Mouse (Mus musculus): Measurements from ENCODE around the gene Prkca. TPM values are rescaled to one million over a fixed set of nuclear protein-coding genes. Genes with fewer than 3 reads are reported as not detected.

Gene Prkca
- polyA plus RNA-seq, 1 experiment = 5.4 TPM

GRCm38 (mm10) chr11:108210749-108211148 lies 133.0 kb downstream of the Prkca start:
- WGBS = 78% methylated on average over 7 of the region's 7 CpGs
- no peak for TF ChIP-seq POLR2A (IDR thresholded peaks at IDR 0.05; ENCODE audit: low read depth, low read length)
- no peak for TF ChIP-seq CTCF (conservative IDR thresholded peaks at IDR 0.05; ENCODE audit: insufficient read depth, insufficient read length, low read depth, low read length)
- H3K27ac ChIP-seq (ENCODE audit: insufficient read depth, low read depth, low read length) = no peak overlapping the region
- no peaks in the 10 kb centered on the region; the same call in 1 of the 2 replicates for H3K4me1 ChIP-seq (ENCODE audit: control insufficient read depth, insufficient read depth, low read length)
- H3K36me3 ChIP-seq (ENCODE audit: control insufficient read depth, insufficient read depth, low read length) = no peaks in the 10 kb centered on the region
- no peak overlapping the region for H3K4me3 ChIP-seq (ENCODE audit: insufficient read depth, low read depth, low read length)
- no peaks in the 10 kb centered on the region for H3K27me3 ChIP-seq (replicated peaks; ENCODE audit: control insufficient read depth, insufficient read depth, low read length)
- peak; percentile 63 for DNase-seq

- Histone ChIP-seq H3K4me1 (ENCODE audit: control insufficient read depth, insufficient read depth, low read length) (no peaks in the 10 kb centered on the region; the same call in 1 of the 2 replicates), H3K27ac (ENCODE audit: insufficient read depth, low read depth, low read length) (no peak overlapping the region), H3K36me3 (ENCODE audit: control insufficient read depth, insufficient read depth, low read length) (no peaks in the 10 kb centered on the region), H3K4me3 (ENCODE audit: insufficient read depth, low read depth, low read length) (no peak overlapping the region), H3K27me3 (replicated peaks; ENCODE audit: control insufficient read depth, insufficient read depth, low read length) (no peaks in the 10 kb centered on the region)
- whole genome bisulfite sequencing = 96% methylated on average over 2 of the region's 2 CpGs
- no peak for TF ChIP-seq POLR2A (IDR thresholded peaks at IDR 0.05; ENCODE audit: low read depth, low read length)
- TF ChIP-seq CTCF (conservative IDR thresholded peaks at IDR 0.05; ENCODE audit: insufficient read depth, insufficient read length, low read depth, low read length) = no peak
- DNase-seq = no peak
These were observed 137.1 kb downstream of the Prkca start for GRCm38 (mm10) chr11:108206602-108207001.

DNA sequence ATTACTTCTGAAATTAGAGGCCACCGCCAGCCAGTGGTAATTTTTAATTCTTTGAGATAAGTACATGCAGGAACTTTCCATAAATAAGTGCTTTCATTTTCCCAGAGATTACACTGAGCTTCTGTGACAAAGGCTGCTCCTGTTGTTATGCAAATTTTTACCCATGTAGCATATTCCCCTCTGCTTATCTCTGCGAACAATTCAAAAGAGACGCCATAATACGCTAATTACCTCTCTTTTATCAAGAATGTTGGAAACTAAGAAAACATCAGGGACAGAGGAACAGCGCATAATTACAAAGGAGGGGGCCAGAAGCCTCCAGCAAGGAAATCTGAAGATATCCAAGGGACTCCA lies 138.9 kb downstream of the Prkca start:
- TF ChIP-seq POLR2A (IDR thresholded peaks at IDR 0.05; ENCODE audit: low read depth, low read length) (no peak), CTCF (conservative IDR thresholded peaks at IDR 0.05; ENCODE audit: insufficient read depth, insufficient read length, low read depth, low read length) (no peak)
- H3K27ac ChIP-seq (ENCODE audit: insufficient read depth, low read depth, low read length) = no peak overlapping the region
- no peaks in the 10 kb centered on the region for H3K27me3 ChIP-seq (replicated peaks; ENCODE audit: control insufficient read depth, insufficient read depth, low read length)
- DNase-seq = no peak
- no peak overlapping the region for H3K4me3 ChIP-seq (ENCODE audit: insufficient read depth, low read depth, low read length)
- 84% methylated on average over 5 of the region's 5 CpGs for WGBS
- H3K36me3 ChIP-seq (ENCODE audit: control insufficient read depth, insufficient read depth, low read length) = no peaks in the 10 kb centered on the region
- H3K4me1 ChIP-seq (ENCODE audit: control insufficient read depth, insufficient read depth, low read length) = no peaks in the 10 kb centered on the region

DNA sequence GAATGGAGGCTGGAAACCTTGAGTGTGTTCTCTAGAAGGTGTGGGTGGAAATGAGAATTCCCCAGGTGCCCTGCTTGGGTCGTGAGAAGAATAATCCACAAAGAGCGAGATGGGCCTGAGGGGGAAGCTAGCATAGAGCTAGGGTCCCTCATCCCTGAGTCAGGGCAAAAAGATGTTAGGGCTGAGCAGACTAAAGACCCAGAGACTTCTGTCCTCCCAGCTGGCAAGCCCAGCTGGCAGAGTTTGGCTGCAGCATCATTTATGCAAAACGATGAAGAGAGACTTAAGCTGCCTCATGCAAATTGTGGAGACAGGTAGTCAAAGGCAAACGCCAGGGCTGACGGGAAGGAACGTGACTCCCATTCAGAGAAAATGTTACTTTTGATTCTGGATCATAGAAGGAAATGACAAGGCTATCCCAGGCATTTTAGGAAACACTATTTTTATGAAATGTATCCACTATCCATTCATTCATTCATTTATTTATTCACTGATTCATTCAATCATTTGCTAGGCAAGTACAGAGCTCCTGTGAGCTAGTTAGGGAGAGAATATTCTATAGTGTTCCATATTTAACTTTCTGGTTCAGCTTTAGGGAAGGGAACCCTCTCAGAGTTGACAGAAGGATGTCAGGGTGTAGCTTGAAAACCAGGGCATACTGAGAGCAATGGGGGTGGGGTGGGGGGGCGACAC lies 139.4 kb downstream of the Prkca start:
- no peak overlapping the region for H3K27ac ChIP-seq (ENCODE audit: insufficient read depth, low read depth, low read length)
- H3K4me1 ChIP-seq (ENCODE audit: control insufficient read depth, insufficient read depth, low read length) = no peaks in the 10 kb centered on the region
- no peaks in the 10 kb centered on the region for H3K27me3 ChIP-seq (replicated peaks; ENCODE audit: control insufficient read depth, insufficient read depth, low read length)
- no peak overlapping the region for H3K4me3 ChIP-seq (ENCODE audit: insufficient read depth, low read depth, low read length)
- TF ChIP-seq POLR2A (IDR thresholded peaks at IDR 0.05; ENCODE audit: low read depth, low read length) (no peak), CTCF (conservative IDR thresholded peaks at IDR 0.05; ENCODE audit: insufficient read depth, insufficient read length, low read depth, low read length) (no peak)
- H3K36me3 ChIP-seq (ENCODE audit: control insufficient read depth, insufficient read depth, low read length) = no peaks in the 10 kb centered on the region
- WGBS = 84% methylated on average over 7 of the region's 7 CpGs
- no peak for DNase-seq

DNA sequence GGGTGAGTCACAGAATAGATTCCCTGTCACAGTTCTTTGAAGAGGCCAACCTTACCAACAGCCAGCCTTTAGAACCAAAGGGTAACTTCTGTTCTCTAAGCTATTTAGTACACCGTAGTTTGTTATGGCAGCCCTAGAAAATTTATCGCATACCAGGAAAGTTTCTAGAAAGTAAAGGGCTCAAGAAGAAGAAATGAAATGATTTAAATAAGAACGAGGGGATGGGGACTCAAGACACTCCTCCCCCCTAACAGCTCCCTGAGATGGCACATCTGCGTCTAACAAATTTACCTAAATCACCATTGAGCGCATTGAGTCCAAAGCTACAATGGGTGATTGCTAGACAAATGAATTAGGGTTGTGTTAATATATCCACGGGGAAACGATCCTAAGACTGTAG lies 140.9 kb downstream of the Prkca start:
- H3K4me3 ChIP-seq (ENCODE audit: insufficient read depth, low read depth, low read length) = no peak overlapping the region
- DNase-seq = no peak
- 94% methylated on average over 7 of the region's 7 CpGs for WGBS
- no peak overlapping the region for H3K27ac ChIP-seq (ENCODE audit: insufficient read depth, low read depth, low read length)
- H3K36me3 ChIP-seq (ENCODE audit: control insufficient read depth, insufficient read depth, low read length) = no peaks in the 10 kb centered on the region
- H3K27me3 ChIP-seq (replicated peaks; ENCODE audit: control insufficient read depth, insufficient read depth, low read length) = no peaks in the 10 kb centered on the region
- no peak for TF ChIP-seq POLR2A (IDR thresholded peaks at IDR 0.05; ENCODE audit: low read depth, low read length)
- no peak for TF ChIP-seq CTCF (conservative IDR thresholded peaks at IDR 0.05; ENCODE audit: insufficient read depth, insufficient read length, low read depth, low read length)
- peaks cover 3% of the 10 kb centered on the region; the same call in 1 of the 2 replicates for H3K4me1 ChIP-seq (ENCODE audit: control insufficient read depth, insufficient read depth, low read length)

DNA sequence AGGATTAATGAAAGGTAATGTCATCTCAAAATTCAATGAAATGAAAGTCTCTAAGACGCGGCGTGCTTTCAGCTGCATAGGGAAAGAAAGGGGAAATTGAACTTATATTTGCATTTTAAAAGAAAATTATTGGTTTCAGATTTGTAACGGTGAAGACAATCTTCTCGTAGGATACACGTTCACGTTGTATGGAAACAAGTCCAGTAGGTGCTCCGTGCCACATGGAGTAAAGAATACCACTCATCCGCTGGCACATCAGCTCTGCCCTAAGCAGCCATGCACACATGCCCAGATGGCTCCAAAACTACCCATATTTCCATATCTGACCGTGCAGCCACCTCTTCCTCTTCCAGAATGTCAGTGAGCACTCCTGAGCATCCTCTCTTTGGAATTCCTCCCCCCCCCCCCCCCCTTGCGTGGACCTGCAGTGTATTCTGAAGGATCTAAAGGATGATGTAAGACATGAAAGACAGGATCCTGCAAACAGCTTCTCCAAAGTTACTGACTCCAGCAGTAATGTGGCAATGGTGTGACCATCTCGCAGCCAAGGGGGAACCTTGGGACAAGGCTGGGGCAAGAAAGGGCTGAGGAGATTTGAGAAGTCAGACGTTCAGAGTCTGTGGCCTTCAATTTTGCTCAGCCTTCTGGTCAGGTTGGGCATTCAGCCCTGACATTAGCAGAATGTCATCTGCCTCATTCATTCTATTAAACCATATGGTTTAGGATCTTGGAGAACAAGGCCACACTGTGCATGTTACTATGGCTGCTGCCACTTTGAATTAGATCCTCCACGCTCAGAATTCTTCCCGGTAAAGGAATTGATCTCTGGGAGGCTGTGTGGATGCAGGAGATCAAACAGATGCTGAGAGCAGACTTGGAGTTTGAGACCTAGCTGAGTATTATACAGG lies 142.8 kb downstream of the Prkca start:
- no peak for DNase-seq
- H3K36me3 ChIP-seq (ENCODE audit: control insufficient read depth, insufficient read depth, low read length) = no peaks in the 10 kb centered on the region
- no peaks in the 10 kb centered on the region for H3K27me3 ChIP-seq (replicated peaks; ENCODE audit: control insufficient read depth, insufficient read depth, low read length)
- WGBS = 95% methylated on average over 15 of the region's 15 CpGs
- no peak overlapping the region for H3K27ac ChIP-seq (ENCODE audit: insufficient read depth, low read depth, low read length)
- no peak for TF ChIP-seq POLR2A (IDR thresholded peaks at IDR 0.05; ENCODE audit: low read depth, low read length)
- TF ChIP-seq CTCF (conservative IDR thresholded peaks at IDR 0.05; ENCODE audit: insufficient read depth, insufficient read length, low read depth, low read length) = no peak
- H3K4me3 ChIP-seq (ENCODE audit: insufficient read depth, low read depth, low read length) = no peak overlapping the region
- peaks cover 8% of the 10 kb centered on the region; the same call in 1 of the 2 replicates for H3K4me1 ChIP-seq (ENCODE audit: control insufficient read depth, insufficient read depth, low read length)

DNA sequence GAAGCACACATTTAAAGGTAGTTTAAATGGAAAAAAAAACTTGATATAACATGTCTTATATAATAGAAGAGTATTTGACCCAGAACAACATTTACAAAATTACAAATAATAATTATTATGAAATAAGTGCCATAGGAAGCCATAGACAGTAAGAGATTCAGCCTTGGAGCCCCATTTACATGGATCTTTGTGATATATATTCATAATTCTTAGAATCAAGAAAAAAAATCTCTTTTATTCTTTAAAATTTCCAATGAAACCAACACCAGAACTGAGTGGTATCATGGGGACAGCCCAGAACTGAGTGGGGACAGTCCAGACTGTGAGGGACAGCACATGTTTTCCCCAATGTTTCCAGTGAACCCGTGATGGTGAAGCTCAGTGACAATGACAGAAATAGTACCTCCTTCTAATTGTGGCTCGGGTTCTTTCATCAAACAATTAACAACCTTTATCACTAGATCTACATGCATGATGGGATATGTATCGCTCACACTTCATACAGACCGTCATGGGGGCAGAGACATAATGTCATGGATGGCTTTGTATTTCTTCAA lies 144.2 kb downstream of the Prkca start:
- Histone ChIP-seq H3K27ac (ENCODE audit: insufficient read depth, low read depth, low read length) (no peak overlapping the region), H3K36me3 (ENCODE audit: control insufficient read depth, insufficient read depth, low read length) (no peaks in the 10 kb centered on the region), H3K4me1 (ENCODE audit: control insufficient read depth, insufficient read depth, low read length) (peaks cover 8% of the 10 kb centered on the region; the same call in 1 of the 2 replicates), H3K27me3 (replicated peaks; ENCODE audit: control insufficient read depth, insufficient read depth, low read length) (no peaks in the 10 kb centered on the region), H3K4me3 (ENCODE audit: insufficient read depth, low read depth, low read length) (no peak overlapping the region)
- TF ChIP-seq CTCF (conservative IDR thresholded peaks at IDR 0.05; ENCODE audit: insufficient read depth, insufficient read length, low read depth, low read length) (no peak), POLR2A (IDR thresholded peaks at IDR 0.05; ENCODE audit: low read depth, low read length) (no peak)
- WGBS = 92% methylated on average over 4 of the region's 4 CpGs
- no peak for DNase-seq
